Mouse (Mus musculus) cortical plate, adult 2 months (tissue): ENCODE results near the gene Rnase11. TPM values are rescaled to one million over a fixed set of nuclear protein-coding genes. Genes with fewer than 3 reads are reported as not detected.

ENCODE experiments used
- H3K27ac ChIP-seq: fragments of 200-500 bp; 2 replicates; pipeline ENCODE4 v1.5.1; 2012; ENCODE audit warnings: low read length, control low read depth, inconsistent platforms; ENCODE audit not compliant: insufficient read depth
- H3K4me1 ChIP-seq: fragments of 200-500 bp; 2 replicates; pipeline ENCODE4 v1.6.1; 2011; ENCODE audit warnings: low read length; ENCODE audit not compliant: control insufficient read depth, insufficient read depth
- H3K4me3 ChIP-seq: fragments of 200-500 bp; 2 replicates; pipeline ENCODE4 v1.5.1; 2011; ENCODE audit warnings: mild to moderate bottlenecking, low read length, control low read depth; ENCODE audit not compliant: insufficient read depth
- CTCF ChIP-seq: fragments of 200-500 bp; IDR thresholded peaks from 2 replicates; pipeline ENCODE4 v1.5.1; 2011; ENCODE audit warnings: mild to moderate bottlenecking, control low read depth, low read length; ENCODE audit not compliant: insufficient read depth; ENCODE audit errors: extremely low read depth
- POLR2A ChIP-seq: fragments of 200-500 bp; IDR thresholded peaks from 2 replicates; pipeline ENCODE4 v1.6.1; 2011; ENCODE audit warnings: mild to moderate bottlenecking, low read length, control low read depth; ENCODE audit not compliant: insufficient read depth; ENCODE audit errors: extremely low read depth
- polyA plus RNA-seq: library from polyadenylated mRNA; depleted of rRNA; stranded (reverse); fragments of >200 nt; gene quantifications from 2 replicates; pipeline ENCODE4 v1.2.3, GENCODE M21; 2012

Rnase11 gene
- polyA plus RNA-seq, 1 experiment, result not detected

GRCm38 (mm10) chr14:51053176-51053575 is 3.2 kb upstream of the Rnase11 start:
- TF ChIP-seq CTCF (no peak), POLR2A (no peak)
- Histone ChIP-seq H3K4me3 (no peak overlapping the region), H3K27ac (no peak overlapping the region), H3K4me1 (no peaks in the 10 kb centered on the region)

GRCm38 (mm10) chr14:51051941-51052340 is 2.0 kb upstream of the Rnase11 start:
- no peak overlapping the region for H3K27ac ChIP-seq
- no peak overlapping the region for H3K4me3 ChIP-seq
- TF ChIP-seq CTCF (no peak), POLR2A (no peak)
- H3K4me1 ChIP-seq, result no peaks in the 10 kb centered on the region

- TF ChIP-seq POLR2A (no peak), CTCF (no peak)
- Histone ChIP-seq H3K4me1 (no peaks in the 10 kb centered on the region), H3K4me3 (no peak overlapping the region), H3K27ac (no peak overlapping the region)
Observed at GRCm38 (mm10) chr14:51047846-51048245, 2.1 kb downstream of the Rnase11 start.

GRCm38 (mm10) chr14:51041769-51042168 is 8.2 kb downstream of the Rnase11 start, which contains the start of gene Rnase9:
TSS of gene Rnase9 (minus strand) at chr14:51041869.
- TF ChIP-seq CTCF, result no peak
- no peak for TF ChIP-seq POLR2A
- Histone ChIP-seq H3K4me3 (no peak within 1 kb of the TSS), H3K27ac (no peak within 1 kb of the TSS), H3K4me1 (no peaks in the 10 kb centered on the region)

- H3K4me1 ChIP-seq, result no peaks in the 10 kb centered on the region
- TF ChIP-seq POLR2A, result no peak
- TF ChIP-seq CTCF, result no peak
- no peak overlapping the region for H3K27ac ChIP-seq
Observed at GRCm38 (mm10) chr14:51036214-51036613, 13.7 kb downstream of the Rnase11 start.

GRCm38 (mm10) chr14:51035206-51035605 is 14.8 kb downstream of the Rnase11 start:
- no peaks in the 10 kb centered on the region for H3K4me1 ChIP-seq
- H3K27ac ChIP-seq, result no peak overlapping the region
- TF ChIP-seq CTCF (no peak), POLR2A (no peak)

More at GRCm38 (mm10) chr14:51036214-51036613, 13.7 kb downstream of the Rnase11 start:
- H3K4me3 ChIP-seq, result no peak overlapping the region

GRCm38 (mm10) chr14:51027387-51028155 is 22.4 kb downstream of the Rnase11 start:
- Histone ChIP-seq H3K4me3 (no peak overlapping the region), H3K27ac (no peak overlapping the region), H3K4me1 (no peaks in the 10 kb centered on the region)
- TF ChIP-seq POLR2A (no peak), CTCF (no peak)

More at GRCm38 (mm10) chr14:51035206-51035605, 14.8 kb downstream of the Rnase11 start:
- no peak overlapping the region for H3K4me3 ChIP-seq

GRCm38 (mm10) chr14:51026391-51027133 is 23.4 kb downstream of the Rnase11 start:
- no peak overlapping the region for H3K4me3 ChIP-seq
- H3K27ac ChIP-seq, result no peak overlapping the region
- TF ChIP-seq POLR2A (no peak), CTCF (peak; percentile 56)
- H3K4me1 ChIP-seq, result no peaks in the 10 kb centered on the region

- H3K27ac ChIP-seq, result no peak overlapping the region
- no peaks in the 10 kb centered on the region for H3K4me1 ChIP-seq
- no peak overlapping the region for H3K4me3 ChIP-seq
- TF ChIP-seq POLR2A, result no peak
- TF ChIP-seq CTCF, result no peak
Observed at GRCm38 (mm10) chr14:51024820-51025219, 25.1 kb downstream of the Rnase11 start.
